Mouse (Mus musculus) thymus, adult 2 months (tissue): ENCODE measurements around the gene Opn1sw. TPM values are rescaled to one million over a fixed set of nuclear protein-coding genes. Genes with fewer than 3 reads are reported as not detected.
A peak's percentile ranks its signal among the peaks of the same experiment; 100 is the strongest.
"Not testable (repeated sequence)": the region's sequence is repeated elsewhere in the genome, so short reads cannot be mapped to it uniquely, and the experiment has no call there.

Experiments used
- DNase-seq: peaks from one replicate; pipeline ENCODE4 v3.0.0; 2021
- H3K27ac ChIP-seq: fragments of 200-500 bp; 2 replicates; pipeline ENCODE4 v1.5.1; 2012; ENCODE audit warnings: low read length, control low read depth; ENCODE audit not compliant: control insufficient read depth, insufficient read depth
- H3K27me3 ChIP-seq: fragments of 200-500 bp; 2 replicates; pipeline ENCODE4 v1.6.1; 2012; ENCODE audit warnings: mild to moderate bottlenecking, low read length, moderate library complexity, mixed read lengths; ENCODE audit not compliant: control insufficient read depth, insufficient read depth
- H3K36me3 ChIP-seq: fragments of 200-500 bp; 2 replicates; pipeline ENCODE4 v1.6.1; 2012; ENCODE audit warnings: mild to moderate bottlenecking, low read length, moderate library complexity; ENCODE audit not compliant: control insufficient read depth, insufficient read depth
- H3K4me1 ChIP-seq: fragments of 200-500 bp; replicated peaks from 2 replicates; pipeline ENCODE4 v1.6.1; 2012; ENCODE audit warnings: low read length; ENCODE audit not compliant: control insufficient read depth, insufficient read depth
- H3K4me3 ChIP-seq: fragments of 200-500 bp; 2 replicates; pipeline ENCODE4 v1.5.1; 2012; ENCODE audit warnings: mild to moderate bottlenecking, low read length, control low read depth, moderate library complexity; ENCODE audit not compliant: control insufficient read depth, insufficient read depth
- CTCF ChIP-seq: fragments of 200-500 bp; IDR thresholded peaks from 2 replicates; pipeline ENCODE4 v1.5.1; 2012; ENCODE audit warnings: mild to moderate bottlenecking, control low read depth, low read length, moderate library complexity, borderline replicate concordance; ENCODE audit not compliant: control insufficient read depth, poor library complexity, insufficient read depth; ENCODE audit errors: extremely low read depth
- POLR2A ChIP-seq: fragments of 200-500 bp; IDR thresholded peaks from 2 replicates; pipeline ENCODE4 v1.6.1; 2012; ENCODE audit warnings: mild to moderate bottlenecking, low read length, control low read depth, moderate library complexity; ENCODE audit not compliant: control insufficient read depth, poor library complexity, insufficient read depth; ENCODE audit errors: extremely low read depth
- WGBS: fragments of 180-500 bp; shearing (Covaris S2); methylation state at CpG from one replicate; pipeline ENCODE4 v1.1.7; 2018; 5-methylcytosine and 5-hydroxymethylcytosine counted together
- polyA plus RNA-seq: library from polyadenylated mRNA; depleted of rRNA; stranded (reverse); fragments of >200 nt; gene quantifications from 2 replicates; pipeline ENCODE4 v1.2.3, GENCODE M21; 2012

Gene Opn1sw
- polyA plus RNA-seq, 1 experiment = 0.04 TPM

DNA sequence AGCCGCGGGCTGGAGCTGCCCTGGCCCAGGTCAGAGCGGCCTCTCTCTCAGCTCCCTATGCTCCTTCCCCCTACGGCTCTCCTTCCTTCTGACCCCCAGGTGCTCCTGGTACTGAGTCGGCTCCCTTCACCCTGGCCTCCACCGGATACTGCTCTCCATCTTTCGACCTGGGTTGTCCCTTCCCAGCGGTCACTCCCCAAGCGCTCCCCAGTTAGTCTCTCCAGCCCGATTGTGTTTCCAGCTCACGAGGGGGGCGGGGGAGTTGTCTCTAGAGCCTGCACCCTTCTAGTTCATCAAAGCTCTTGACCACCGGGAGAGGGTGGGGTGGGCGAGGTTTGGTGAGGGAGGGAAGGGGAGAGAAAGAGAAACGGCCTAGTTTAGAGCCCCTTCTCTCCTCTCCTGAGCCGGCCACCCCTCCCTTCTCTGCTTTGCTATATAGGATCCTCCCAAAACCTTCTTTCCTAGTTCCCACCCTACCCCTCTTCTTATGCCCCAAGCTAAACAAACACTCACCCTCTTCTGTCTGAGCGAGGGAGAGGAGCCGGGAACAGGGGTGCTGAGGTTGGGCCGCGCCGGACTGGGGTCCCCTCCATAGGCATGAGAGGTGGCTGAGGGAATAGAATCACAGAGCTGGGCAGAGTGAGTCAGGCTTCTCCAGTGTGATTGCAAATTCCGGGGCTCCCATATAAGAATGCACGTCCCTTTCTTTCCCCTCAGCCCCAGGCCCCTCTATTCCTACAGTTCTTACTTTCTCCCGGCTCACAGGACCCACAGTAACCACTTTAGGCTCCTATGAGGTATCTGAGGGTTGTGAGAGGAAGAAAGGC is 8.7 kb upstream of the Opn1sw start:
- Histone ChIP-seq H3K27ac (no peak overlapping the region), H3K4me1 (peaks cover 7% of the 10 kb centered on the region), H3K4me3 (peak overlapping the region; percentile 42), H3K36me3 (no peaks in the 10 kb centered on the region), H3K27me3 (peaks cover 30% of the 10 kb centered on the region)
- 29% methylated on average over 24 of the region's 24 CpGs for WGBS
- TF ChIP-seq CTCF (no peak), POLR2A (no peak)
- DNase-seq = no peak

DNA sequence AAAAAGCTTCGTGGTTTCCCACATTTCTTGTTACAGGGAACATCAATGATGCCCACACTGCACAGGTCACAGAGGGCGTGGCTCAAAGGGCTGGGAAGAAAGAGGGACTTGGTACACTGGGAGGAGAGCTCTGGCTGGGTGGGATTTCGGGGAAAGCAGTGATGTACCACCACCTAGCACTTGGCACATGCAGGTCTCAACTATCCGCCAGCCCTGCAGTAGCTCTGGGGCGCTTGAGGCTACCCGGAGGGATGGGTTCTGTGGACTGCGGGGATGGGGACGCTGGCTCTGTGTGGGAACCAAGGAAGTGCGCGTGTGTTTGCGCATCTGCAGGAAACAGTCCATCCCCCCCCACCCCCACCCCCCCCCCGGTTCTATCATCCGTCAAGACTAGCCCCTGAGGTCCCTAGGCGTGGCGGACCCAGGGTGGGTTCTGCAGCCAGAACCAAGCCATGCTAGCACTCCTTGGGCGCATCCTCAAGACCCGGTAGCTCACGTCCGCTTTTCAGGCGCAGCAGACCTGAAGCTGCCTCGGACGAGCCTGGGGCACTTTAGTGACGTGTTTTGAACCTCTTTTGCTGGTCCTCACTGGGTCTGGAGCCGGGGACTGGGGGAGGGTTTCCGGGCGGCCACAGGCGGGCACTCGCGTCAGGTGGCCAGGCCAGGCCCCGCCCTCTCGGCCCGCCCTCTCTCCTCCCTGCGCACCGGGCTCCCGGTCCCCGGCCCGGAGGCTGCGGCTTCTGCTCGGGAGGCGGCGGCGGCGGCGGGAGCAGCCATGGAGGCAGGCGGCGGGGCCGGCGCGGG is 7.8 kb upstream of the Opn1sw start, which contains the start of gene Ccdc136:
Ccdc136 (plus strand) TSS at position 400 of the 804 bp plus-strand sequence.
- peak within 1 kb of the TSS; percentile 42 for H3K4me3 ChIP-seq
- DNase-seq = peak; percentile 21
- H3K36me3 ChIP-seq = no peaks in the 10 kb centered on the region
- H3K4me1 ChIP-seq = peaks cover 7% of the 10 kb centered on the region
- 2% methylated on average over 49 of the region's 49 CpGs for WGBS
- no peak within 1 kb of the TSS for H3K27ac ChIP-seq
- no peak for TF ChIP-seq POLR2A
- TF ChIP-seq CTCF = no peak
- H3K27me3 ChIP-seq = peaks cover 30% of the 10 kb centered on the region

DNA sequence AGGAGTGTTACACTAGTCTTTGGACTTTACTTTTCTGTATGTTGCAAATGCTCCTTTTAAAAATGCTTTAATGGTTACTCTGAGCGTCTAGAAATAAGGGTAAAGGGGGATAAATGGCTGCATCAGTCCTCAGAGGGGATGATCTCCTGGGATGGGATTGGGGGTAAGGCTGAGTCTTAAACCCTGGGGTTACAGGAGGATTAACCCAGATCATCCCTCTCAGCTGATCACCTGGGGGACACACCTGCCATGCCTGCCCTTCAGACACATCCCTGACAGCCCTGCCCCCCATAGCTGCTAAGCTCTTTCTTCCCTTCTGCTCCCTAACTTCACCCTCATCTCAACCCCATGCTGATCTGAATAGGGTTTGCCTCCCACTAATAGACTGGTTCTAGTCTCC is 6.0 kb upstream of the Opn1sw start:
- Histone ChIP-seq H3K27ac (no peak overlapping the region), H3K27me3 (peaks cover 28% of the 10 kb centered on the region), H3K4me3 (no peak overlapping the region), H3K36me3 (no peaks in the 10 kb centered on the region), H3K4me1 (peaks cover 7% of the 10 kb centered on the region)
- no peak for DNase-seq
- TF ChIP-seq CTCF = no peak
- TF ChIP-seq POLR2A = no peak
- WGBS = 88% methylated on average over 1 of the region's 1 CpGs

DNA sequence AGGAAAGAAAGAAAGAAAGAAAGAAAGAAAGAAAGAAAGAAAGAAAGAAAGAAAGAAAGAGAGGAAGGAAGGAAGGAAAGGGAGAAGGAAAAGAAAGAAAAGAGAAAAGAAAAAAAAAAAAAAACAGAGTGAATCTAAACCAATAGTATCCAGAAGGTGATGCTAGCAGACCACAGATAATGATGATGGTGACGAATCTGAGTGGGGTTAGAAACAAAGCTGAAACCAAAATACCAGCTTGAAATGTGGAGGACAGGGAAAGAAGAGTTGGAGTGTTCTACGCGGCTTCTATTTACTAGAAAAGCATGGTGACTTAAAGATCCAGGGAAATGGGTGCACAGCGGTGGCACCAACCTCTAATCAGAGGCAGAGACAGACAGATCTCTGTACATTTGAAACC is 3.5 kb upstream of the Opn1sw start:
- Histone ChIP-seq H3K27ac (no peak overlapping the region), H3K36me3 (no peaks in the 10 kb centered on the region), H3K27me3 (peaks cover 17% of the 10 kb centered on the region), H3K4me1 (peaks cover 7% of the 10 kb centered on the region), H3K4me3 (no peak overlapping the region)
- TF ChIP-seq CTCF (no peak), POLR2A (no peak)
- DNase-seq = no peak
- 73% methylated on average over 4 of the region's 4 CpGs for WGBS

DNA sequence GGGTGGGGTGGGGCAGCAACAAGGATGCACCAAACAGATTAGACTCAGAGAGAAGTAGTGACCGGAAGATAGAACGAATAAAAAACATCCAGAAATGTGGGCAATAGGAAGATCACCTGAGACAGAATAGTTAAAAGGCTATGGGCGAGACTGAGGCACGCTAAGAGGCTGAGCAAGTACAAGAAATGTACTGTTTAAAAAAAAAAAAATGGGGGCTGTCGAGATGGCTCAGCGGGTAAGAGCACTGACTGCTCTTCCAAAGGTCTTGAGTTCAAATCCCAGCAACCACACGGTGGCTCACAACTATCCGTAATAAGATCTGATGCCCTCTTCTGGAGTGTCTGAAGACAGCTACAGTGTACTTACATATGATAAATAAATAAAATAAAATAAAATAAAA is 3.0 kb upstream of the Opn1sw start:
- not testable (repeated sequence) for H3K4me3 ChIP-seq, H3K36me3 ChIP-seq, DNase-seq, H3K27ac ChIP-seq, H3K4me1 ChIP-seq
- H3K27me3 ChIP-seq = peaks cover 12% of the 10 kb centered on the region; the same call in 1 of the 2 replicates
- 81% methylated on average over 8 of the region's 8 CpGs for WGBS

DNA sequence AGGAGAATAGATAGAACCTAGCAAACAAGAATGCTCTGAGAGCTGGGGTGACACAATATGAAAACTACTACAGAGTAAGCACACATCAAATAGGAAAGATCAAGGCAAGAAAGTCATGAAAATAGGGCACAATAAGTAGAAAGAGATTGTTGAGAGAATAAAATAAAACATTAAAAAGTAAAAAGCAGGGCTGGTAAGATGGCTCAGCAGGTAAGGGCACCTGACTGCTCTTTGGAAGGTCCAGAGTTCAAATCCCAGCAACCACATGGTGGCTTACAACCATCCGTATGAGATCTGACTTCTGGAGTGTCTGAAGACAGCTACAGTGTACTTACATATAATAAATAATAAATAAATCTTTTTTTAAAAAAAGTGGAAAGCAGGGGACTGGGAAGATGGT is 2.2 kb upstream of the Opn1sw start:
- not testable (repeated sequence) for H3K4me3 ChIP-seq, DNase-seq, H3K36me3 ChIP-seq, H3K27me3 ChIP-seq, H3K27ac ChIP-seq, H3K4me1 ChIP-seq
- 85% methylated on average over 1 of the region's 1 CpGs for WGBS

DNA sequence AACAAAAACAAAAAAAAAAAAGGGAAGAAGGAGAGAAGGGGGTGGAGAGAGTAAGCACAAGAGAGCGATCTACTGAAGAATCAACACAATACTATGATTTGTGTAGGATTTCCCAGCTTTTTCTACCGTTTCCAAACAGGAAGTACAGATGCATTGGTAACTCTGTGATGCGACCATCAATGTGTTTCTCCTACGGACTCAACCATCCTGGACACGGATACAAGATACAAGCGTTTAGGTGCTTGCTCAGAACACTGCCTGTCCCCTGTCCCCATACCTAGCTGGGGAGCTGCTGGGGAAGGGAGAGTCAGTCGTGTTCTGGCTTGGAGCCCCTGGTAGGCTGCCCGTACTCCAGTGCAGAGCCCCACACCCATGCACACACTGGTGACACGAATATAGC is 1.2 kb upstream of the Opn1sw start:
- 61% methylated on average over 9 of the region's 9 CpGs for WGBS
- H3K27ac ChIP-seq = no peak overlapping the region
- no peaks in the 10 kb centered on the region; the same call in 1 of the 2 replicates for H3K4me1 ChIP-seq
- no peak for DNase-seq
- no peak overlapping the region for H3K4me3 ChIP-seq
- no peaks in the 10 kb centered on the region for H3K36me3 ChIP-seq
- H3K27me3 ChIP-seq = peaks cover 6% of the 10 kb centered on the region; the same call in 1 of the 2 replicates
- TF ChIP-seq CTCF (no peak), POLR2A (no peak)
